Mouse (Mus musculus) skeletal muscle tissue, adult 2 months (tissue): ENCODE results near the gene Glis2.

Experiments
- DNase-seq: peaks from one replicate; pipeline ENCODE4 v3.0.0-alpha.2; 2012; ENCODE audit warnings: low read depth, low spot score

Glis2 gene

GRCm38 (mm10) chr16:4658781-4659245 lies 64.3 kb downstream of the Glis2 start:
- DNase-seq: no peak

- DNase-seq: no peak
Measured at GRCm38 (mm10) chr16:4659326-4659725, 64.8 kb downstream of the Glis2 start.

DNA sequence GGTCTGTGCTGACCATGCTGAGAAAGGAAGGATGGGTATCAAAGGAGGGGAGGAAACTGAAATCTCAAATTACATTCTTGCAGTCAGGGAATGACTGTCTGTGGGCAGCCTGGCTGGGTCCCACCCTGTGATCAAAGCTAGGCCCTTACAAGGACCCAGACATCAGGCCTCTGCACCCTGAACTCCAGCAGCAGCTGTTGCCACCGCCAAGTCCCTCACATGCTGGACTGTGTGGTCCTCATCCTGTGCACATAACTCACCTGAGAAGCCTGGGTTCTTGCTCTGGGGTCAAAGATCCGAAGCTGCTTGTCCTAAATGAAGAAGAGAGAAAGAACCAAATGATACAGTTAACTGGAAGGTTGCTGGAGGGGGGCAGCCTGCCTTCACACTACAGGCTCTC lies 67.1 kb downstream of the Glis2 start:
- no peak for DNase-seq

- DNase-seq: no peak
Measured at GRCm38 (mm10) chr16:4663806-4664205, 69.3 kb downstream of the Glis2 start.

GRCm38 (mm10) chr16:4665726-4666125 lies 71.2 kb downstream of the Glis2 start:
- no peak for DNase-seq

DNA sequence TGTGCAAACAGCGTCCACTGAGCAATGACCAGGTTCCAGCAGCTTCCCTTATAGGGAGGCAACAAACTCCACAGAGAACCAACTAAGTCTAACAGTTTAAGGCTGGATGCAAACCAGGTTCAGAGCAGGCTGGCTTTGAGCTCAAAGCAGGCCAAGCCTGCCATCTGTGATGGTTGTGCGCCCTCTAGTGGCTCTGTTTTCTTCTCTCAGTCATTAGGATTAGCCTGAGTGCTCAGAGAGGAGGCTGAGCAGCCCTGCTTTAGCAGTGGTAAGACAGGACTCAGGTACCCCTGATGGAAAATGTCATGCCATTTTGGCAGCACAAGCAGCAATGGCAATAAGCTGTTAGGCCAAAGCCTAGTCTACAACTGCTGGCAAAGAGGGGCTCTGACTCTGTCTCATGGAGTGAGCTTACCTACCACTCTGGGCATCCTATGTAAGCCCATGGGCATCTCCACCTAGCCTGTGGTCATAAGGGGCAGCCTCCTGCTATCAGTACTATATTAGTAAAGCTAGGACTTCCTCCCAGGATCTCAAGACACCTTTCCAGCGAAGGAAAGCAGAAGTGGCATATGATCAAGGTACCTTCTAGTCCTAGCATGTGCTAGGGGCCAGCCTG lies 72.8 kb downstream of the Glis2 start:
- DNase-seq: peak; percentile 82

- no peak for DNase-seq
Measured at GRCm38 (mm10) chr16:4670317-4670716, 75.8 kb downstream of the Glis2 start.

DNA sequence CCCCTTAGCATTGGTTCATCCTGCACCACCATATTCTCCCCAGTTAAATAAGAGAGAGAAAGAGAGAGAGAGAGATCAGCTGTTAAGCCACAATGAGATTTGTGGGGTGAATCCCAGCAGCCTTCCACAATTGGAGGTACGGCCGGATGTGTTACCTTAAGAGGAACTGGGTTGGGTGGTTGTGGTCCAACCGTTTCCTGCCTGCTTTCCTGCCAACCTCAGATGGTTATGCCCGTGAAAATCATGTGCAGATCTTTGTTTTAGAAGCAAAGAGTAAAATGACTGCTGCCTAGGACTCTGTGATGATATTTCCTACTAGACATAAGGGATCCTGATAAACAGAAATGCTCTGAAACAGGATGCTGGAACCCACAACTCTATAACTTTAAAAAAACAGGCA lies 79.6 kb downstream of the Glis2 start:
- DNase-seq: no peak
